Comparison of ENCODE assay signal across 8 mouse cellular contexts in the genomic region with DNA sequence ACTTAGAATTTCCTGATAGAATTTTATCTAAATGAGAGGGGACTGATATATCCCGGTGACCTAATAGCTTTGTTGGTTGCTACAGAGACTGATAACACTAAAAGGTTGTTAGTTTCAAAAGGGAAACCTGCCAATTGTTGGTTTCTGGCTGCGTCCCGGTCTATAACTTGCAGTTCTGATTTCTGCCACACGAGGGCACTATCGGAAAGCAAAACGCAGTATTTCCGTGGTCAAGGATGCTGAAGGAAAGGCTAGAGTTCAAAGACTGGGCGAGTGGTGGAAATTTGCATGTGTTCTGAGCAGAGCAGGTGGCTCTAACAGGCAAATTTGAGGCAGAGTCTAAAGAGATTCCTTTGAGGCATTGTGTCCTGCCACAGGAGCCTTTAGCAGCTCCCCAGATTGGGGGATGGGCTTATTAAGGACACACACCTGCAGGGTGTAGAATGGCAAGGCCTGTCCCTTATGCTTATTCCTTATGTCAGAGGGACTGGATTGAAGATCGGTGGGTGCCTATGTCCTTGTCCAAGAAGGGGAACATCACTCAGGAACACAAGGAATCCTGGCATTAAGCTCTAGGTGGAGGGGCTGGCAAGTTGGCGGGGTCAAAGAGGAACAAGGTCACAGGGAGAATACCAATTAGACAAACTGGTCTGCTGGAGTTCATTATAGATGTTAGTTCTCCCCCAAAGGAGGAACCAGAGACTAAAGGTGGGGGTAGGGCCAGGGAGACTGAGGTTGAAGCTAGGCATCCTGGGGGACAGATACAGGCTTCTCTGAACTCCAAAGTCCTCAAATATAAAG. TPM values are rescaled to one million over a fixed set of nuclear protein-coding genes. Genes with fewer than 3 reads are reported as not detected.
DNase-seq lines count a peak whose midpoint lies in the region; ATAC-seq and TF ChIP-seq lines count a peak whose summit lies in the region.

No protein-coding gene starts in this region.

- no peaks in the 10 kb centered on the region for H3K27me3 ChIP-seq in liver, postnatal 0 days (ENCODE audit: insufficient read depth, low read length)
- H3K27me3 ChIP-seq in thymus, adult 2 months (ENCODE audit: control insufficient read depth, insufficient read depth, low read length) = no peaks in the 10 kb centered on the region

- TF ChIP-seq POLR2A in cortical plate, adult 2 months (IDR thresholded peaks at IDR 0.05; ENCODE audit: extremely low read depth, insufficient read depth, low read length) = no peak
- no peak for TF ChIP-seq POLR2A in olfactory bulb, adult 2 months (IDR thresholded peaks at IDR 0.05; ENCODE audit: insufficient read depth, low read depth, low read length)
- TF ChIP-seq POLR2A in thymus, adult 2 months (IDR thresholded peaks at IDR 0.05; ENCODE audit: control insufficient read depth, extremely low read depth, insufficient read depth, low read length, poor library complexity) = no peak

- no peak overlapping the region for H3K4me3 ChIP-seq in cortical plate, adult 2 months (ENCODE audit: insufficient read depth, low read length)
- H3K4me3 ChIP-seq in liver, postnatal 0 days (ENCODE audit: low read depth, low read length) = no peak overlapping the region
- no peak overlapping the region for H3K4me3 ChIP-seq in olfactory bulb, adult 2 months (ENCODE audit: insufficient read depth, low read depth, low read length)
- no peak overlapping the region for H3K4me3 ChIP-seq in thymus, adult 2 months (ENCODE audit: control insufficient read depth, insufficient read depth, low read length)

- ATAC-seq in granulocyte monocyte progenitor cell, adult 5-6 weeks (replicated peaks; ENCODE audit: poor library complexity, severe bottlenecking) = peak; percentile 72
- peak; percentile 55; the same call in 1 of the 2 replicates for ATAC-seq in liver, postnatal 0 days

- H3K9me3 ChIP-seq in liver, postnatal 0 days (ENCODE audit: low read length) = no peaks in the 10 kb centered on the region

- peak; percentile 88 for DNase-seq in 3T3-L1 (ENCODE audit: low read depth, low spot score)
- peak; percentile 85 for DNase-seq in adipocyte (ENCODE audit: low spot score)
- DNase-seq in kidney, postnatal 14 days = peak; percentile 87
- peak; percentile 84 for DNase-seq in liver, postnatal 0 days
- peak; percentile 75 for DNase-seq in thymus, adult 2 months

- no peaks in the 10 kb centered on the region for H3K36me3 ChIP-seq in liver, postnatal 0 days (replicated peaks; ENCODE audit: insufficient read depth, low read length)
- no peaks in the 10 kb centered on the region for H3K36me3 ChIP-seq in thymus, adult 2 months (ENCODE audit: control insufficient read depth, insufficient read depth, low read length)

- H3K4me2 ChIP-seq in liver, postnatal 0 days (ENCODE audit: low read depth, low read length) = no peak overlapping the region

- H3K4me1 ChIP-seq in cortical plate, adult 2 months (ENCODE audit: control insufficient read depth, insufficient read depth, low read length) = no peaks in the 10 kb centered on the region
- no peaks in the 10 kb centered on the region for H3K4me1 ChIP-seq in liver, postnatal 0 days (ENCODE audit: insufficient read depth)
- no peaks in the 10 kb centered on the region for H3K4me1 ChIP-seq in olfactory bulb, adult 2 months (ENCODE audit: control insufficient read depth, insufficient read depth, low read length)
- no peaks in the 10 kb centered on the region for H3K4me1 ChIP-seq in thymus, adult 2 months (replicated peaks; ENCODE audit: control insufficient read depth, insufficient read depth, low read length)

- H3K27ac ChIP-seq in cortical plate, adult 2 months (ENCODE audit: insufficient read depth, low read length) = no peak overlapping the region
- H3K27ac ChIP-seq in liver, postnatal 0 days (ENCODE audit: low read depth) = no peak overlapping the region
- H3K27ac ChIP-seq in olfactory bulb, adult 2 months (ENCODE audit: insufficient read depth, low read depth, low read length) = no peak overlapping the region
- no peak overlapping the region for H3K27ac ChIP-seq in thymus, adult 2 months (ENCODE audit: control insufficient read depth, insufficient read depth, low read length)

- WGBS in liver, postnatal 0 days (ENCODE audit: insufficient replicate concordance) = 14% methylated on average over 10 of the region's 10 CpGs
- 12% methylated on average over 10 of the region's 10 CpGs for WGBS in olfactory bulb, adult 2 months
- WGBS in thymus, adult 2 months = 16% methylated on average over 10 of the region's 10 CpGs

- TF ChIP-seq CTCF in cortical plate, adult 2 months (IDR thresholded peaks at IDR 0.05; ENCODE audit: extremely low read depth, insufficient read depth, low read length) = peak; percentile 96
- TF ChIP-seq CTCF in liver, postnatal 0 days (IDR thresholded peaks at IDR 0.05; ENCODE audit: low read depth) = peak; percentile 94
- 0 out of 2 replicates have a peak, but pooled peaks have one; percentile 22 for TF ChIP-seq CTCF in olfactory bulb, adult 2 months (IDR thresholded peaks at IDR 0.05; ENCODE audit: insufficient read depth, low read depth, low read length)
- no peak for TF ChIP-seq CTCF in thymus, adult 2 months (IDR thresholded peaks at IDR 0.05; ENCODE audit: borderline replicate concordance, control insufficient read depth, extremely low read depth, insufficient read depth, low read length, poor library complexity)

- no peak overlapping the region for H3K9ac ChIP-seq in liver, postnatal 0 days (replicated peaks)

- no peak for TF ChIP-seq EP300 in liver, postnatal 0 days (IDR thresholded peaks at IDR 0.05; ENCODE audit: low read depth)

RNA-seq across cellular contexts. Expression of a gene that starts 22.1 kb away (rescaled TPM):
- polyA plus RNA-seq in cortical plate, adult 2 months (2012; rRNA removed) = 8.4 and 10.1 TPM in 2 replicates
- 15.6 and 22.8 TPM in 2 replicates for total RNA-seq in granulocyte monocyte progenitor cell, adult 5-6 weeks (2014; fragmentation: Nextera tagmentation)
- total RNA-seq in granulocyte monocyte progenitor cell, adult 5-6 weeks (2017) = 18.2 and 22.8 TPM in 2 replicates
- 33.9 and 34.3 TPM in 2 replicates for polyA plus RNA-seq in liver, postnatal 0 days (2015; fragmentation: Nextera tagmentation; extraction: Ambion mirVana)
- polyA plus RNA-seq in olfactory bulb, adult 2 months (2012; ENCODE audit: insufficient read depth, insufficient read length, low replicate concordance, missing spikeins) = not detected in 2 replicates
- polyA plus RNA-seq in thymus, adult 2 months (2012; rRNA removed) = 1.3 and 1.7 TPM in 2 replicates
